Mouse (Mus musculus) CH12.LX (cell line): ENCODE measurements around the gene Ice2.

Experiments used
- CTCF ChIP-seq, 2 experiments: IDR thresholded peaks in 1 of 2; conservative IDR thresholded peaks in 1 of 2; 2 replicates each; pipeline ENCODE4 v1.5.1; 2011 to 2012; ENCODE audit warnings: low read depth in 2 of 2, low read length in 2 of 2, improper control_type of control experiment in 1 of 2, inconsistent platforms in 1 of 2, mild to moderate bottlenecking in 1 of 2, moderate library complexity in 1 of 2
- ZKSCAN1 ChIP-seq: IDR thresholded peaks from 2 replicates; pipeline ENCODE4 v1.6.1; 2012; ENCODE audit warnings: low read depth, inconsistent platforms, low read length, improper control_type of control experiment, borderline replicate concordance

DNA sequence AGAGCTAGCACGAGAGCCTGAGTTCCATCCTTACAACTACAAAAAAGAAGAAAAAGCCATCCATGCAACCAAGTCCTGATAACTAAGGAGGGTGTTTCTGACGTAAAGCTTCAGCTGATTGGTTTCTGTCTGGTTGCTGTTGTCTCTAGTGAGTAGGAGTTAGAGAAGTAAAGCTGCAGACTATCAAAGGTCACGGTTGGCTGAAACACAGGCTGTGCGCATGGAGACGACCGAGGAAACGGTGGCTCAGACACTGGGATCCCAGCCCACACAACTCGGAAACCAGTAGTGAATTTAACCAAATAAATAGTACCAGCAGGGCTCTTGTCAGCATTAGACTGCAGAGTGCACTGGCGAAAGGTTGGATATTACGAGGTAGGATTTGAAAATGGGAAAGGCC, 37.5 kb downstream of the Ice2 start:
- TF ChIP-seq CTCF (conservative IDR thresholded peaks at IDR 0.05 in 1 of 2, IDR thresholded peaks at IDR 0.05 in 1 of 2; ENCODE audit: low read depth in 2 of 2, low read length in 2 of 2) (no peak), ZKSCAN1 (no peak)
